In genomic region chr3:35273546-35273945, GRCm38 (mm10) we compare ENCODE assay signal across 15 mouse cellular contexts.
DNase-seq lines count a peak whose midpoint lies in the region; ATAC-seq and TF ChIP-seq lines count a peak whose summit lies in the region.
"Had no signal": no experiment of that assay in that cellular context is flagged by ENCODE, and none has a peak within 500 bp of the region (broad histone marks: within the 10 kb centered on the region; RNA-seq: fewer than 3 reads in every experiment).

No protein-coding gene starts in this region.

- H3K4me3 ChIP-seq in embryonic facial prominence, embryonic 14.5 days (ENCODE audit: low read depth, low read length), result no peak overlapping the region
- H3K4me3 ChIP-seq in embryonic facial prominence, embryonic 10.5 days, result no peak overlapping the region
- no peak overlapping the region for H3K4me3 ChIP-seq in hindbrain, embryonic 16.5 days (ENCODE audit: low read length)
- H3K4me3 ChIP-seq in hindbrain, embryonic 12.5 days, result no peak overlapping the region
- H3K4me3 ChIP-seq in midbrain, embryonic 11.5 days (ENCODE audit: low read depth, low read length), result no peak overlapping the region
- no peak overlapping the region for H3K4me3 ChIP-seq in midbrain, embryonic 10.5 days
- H3K4me3 ChIP-seq in embryonic fibroblast, embryonic 13.5 days (ENCODE audit: insufficient read depth, low read length), result no peak overlapping the region
- H3K4me3 ChIP-seq: heart, embryonic 10.5 days; liver, embryonic 15.5 days; myocyte had no signal

- no peak overlapping the region for H3K27ac ChIP-seq in embryonic facial prominence, embryonic 14.5 days (replicated peaks; ENCODE audit: low read depth, low read length)
- no peak overlapping the region for H3K27ac ChIP-seq in embryonic facial prominence, embryonic 10.5 days (replicated peaks)
- peak overlapping the region; percentile 37 for H3K27ac ChIP-seq in hindbrain, embryonic 16.5 days (ENCODE audit: low read depth, low read length)
- no peak overlapping the region for H3K27ac ChIP-seq in hindbrain, embryonic 12.5 days
- H3K27ac ChIP-seq in midbrain, embryonic 11.5 days (ENCODE audit: low read depth, low read length), result no peak overlapping the region
- no peak overlapping the region for H3K27ac ChIP-seq in midbrain, embryonic 10.5 days (replicated peaks)
- H3K27ac ChIP-seq in embryonic fibroblast, embryonic 13.5 days (ENCODE audit: insufficient read depth, low read length), result peak overlapping the region; percentile 44; the same call in 1 of the 2 replicates
- H3K27ac ChIP-seq: heart, embryonic 10.5 days; liver, embryonic 15.5 days had no signal

- DNase-seq in embryonic facial prominence, embryonic 14.5 days (ENCODE audit: low spot score), result peak; percentile 26
- no peak for DNase-seq in embryonic facial prominence, embryonic 10.5 days (ENCODE audit: low spot score)
- peak; percentile 41 for DNase-seq in midbrain, embryonic 11.5 days (ENCODE audit: low spot score, missing footprints)
- no peak for DNase-seq in midbrain, embryonic 10.5 days (ENCODE audit: low spot score)
- DNase-seq: adrenal gland, postnatal 25 days; lung, postnatal 36 days; spleen, adult 18-20 months; thymus, adult 18-20 months had no signal

- ATAC-seq in embryonic facial prominence, embryonic 14.5 days (ENCODE audit: low read depth), result no peak
- ATAC-seq in hindbrain, embryonic 16.5 days, result peak; percentile 69; the same call in 1 of the 2 replicates
- no peak for ATAC-seq in hindbrain, embryonic 12.5 days (ENCODE audit: low FRiP score)
- ATAC-seq in midbrain, embryonic 11.5 days (ENCODE audit: low FRiP score), result no peak
- no peak for ATAC-seq in erythroblast, adult 5-6 weeks (replicated peaks; ENCODE audit: low FRiP score, poor library complexity, severe bottlenecking)

- no peak for TF ChIP-seq CTCF in embryonic fibroblast, embryonic 13.5 days (IDR thresholded peaks at IDR 0.05; ENCODE audit: borderline replicate concordance, insufficient read depth, low read length)

- H3K27me3 ChIP-seq in embryonic facial prominence, embryonic 14.5 days (replicated peaks; ENCODE audit: control insufficient read depth, insufficient read depth, low read length), result no peaks in the 10 kb centered on the region
- no peaks in the 10 kb centered on the region for H3K27me3 ChIP-seq in embryonic facial prominence, embryonic 10.5 days (replicated peaks; ENCODE audit: low read depth, poor library complexity, severe bottlenecking)
- H3K27me3 ChIP-seq in hindbrain, embryonic 16.5 days (replicated peaks; ENCODE audit: control insufficient read depth, insufficient read depth, low read length), result no peaks in the 10 kb centered on the region
- H3K27me3 ChIP-seq in hindbrain, embryonic 12.5 days, result no peaks in the 10 kb centered on the region
- no peaks in the 10 kb centered on the region for H3K27me3 ChIP-seq in midbrain, embryonic 11.5 days (ENCODE audit: control insufficient read depth, insufficient read depth, low read length)
- H3K27me3 ChIP-seq in midbrain, embryonic 10.5 days (ENCODE audit: low read depth, poor library complexity, severe bottlenecking), result no peaks in the 10 kb centered on the region
- H3K27me3 ChIP-seq: liver, embryonic 15.5 days had no signal

- H3K9me3 ChIP-seq in embryonic facial prominence, embryonic 14.5 days (ENCODE audit: control insufficient read depth, low read length), result no peaks in the 10 kb centered on the region
- H3K9me3 ChIP-seq in embryonic facial prominence, embryonic 10.5 days, result no peaks in the 10 kb centered on the region
- H3K9me3 ChIP-seq in hindbrain, embryonic 16.5 days (ENCODE audit: control insufficient read depth, low read length), result no peaks in the 10 kb centered on the region; the same call in 1 of the 2 replicates
- no peaks in the 10 kb centered on the region for H3K9me3 ChIP-seq in hindbrain, embryonic 12.5 days (replicated peaks)
- H3K9me3 ChIP-seq in midbrain, embryonic 11.5 days (ENCODE audit: control insufficient read depth, low read length), result no peaks in the 10 kb centered on the region
- no peaks in the 10 kb centered on the region for H3K9me3 ChIP-seq in midbrain, embryonic 10.5 days (replicated peaks)
- H3K9me3 ChIP-seq: heart, embryonic 10.5 days; liver, embryonic 15.5 days had no signal

- no peak overlapping the region for H3K9ac ChIP-seq in embryonic facial prominence, embryonic 14.5 days (ENCODE audit: low read depth, low read length)
- no peak overlapping the region for H3K9ac ChIP-seq in hindbrain, embryonic 16.5 days (ENCODE audit: low read depth, low read length)
- no peak overlapping the region for H3K9ac ChIP-seq in hindbrain, embryonic 12.5 days
- H3K9ac ChIP-seq in midbrain, embryonic 11.5 days (ENCODE audit: low read length), result no peak overlapping the region
- H3K9ac ChIP-seq: liver, embryonic 15.5 days had no signal

- no peaks in the 10 kb centered on the region for H3K36me3 ChIP-seq in embryonic facial prominence, embryonic 14.5 days (ENCODE audit: control insufficient read depth, insufficient read depth, low read length)
- no peaks in the 10 kb centered on the region for H3K36me3 ChIP-seq in embryonic facial prominence, embryonic 10.5 days (replicated peaks)
- H3K36me3 ChIP-seq in hindbrain, embryonic 16.5 days (ENCODE audit: control insufficient read depth, insufficient read depth, low read length), result no peaks in the 10 kb centered on the region
- no peaks in the 10 kb centered on the region for H3K36me3 ChIP-seq in hindbrain, embryonic 12.5 days
- H3K36me3 ChIP-seq in midbrain, embryonic 11.5 days (ENCODE audit: control insufficient read depth, insufficient read depth, low read length), result no peaks in the 10 kb centered on the region
- H3K36me3 ChIP-seq in midbrain, embryonic 10.5 days, result no peaks in the 10 kb centered on the region
- H3K36me3 ChIP-seq: heart, embryonic 10.5 days; liver, embryonic 15.5 days had no signal

- no peak overlapping the region for H3K4me2 ChIP-seq in embryonic facial prominence, embryonic 14.5 days (ENCODE audit: low read depth, low read length)
- no peak overlapping the region for H3K4me2 ChIP-seq in hindbrain, embryonic 16.5 days (ENCODE audit: low read length)
- no peak overlapping the region for H3K4me2 ChIP-seq in hindbrain, embryonic 12.5 days (replicated peaks)
- no peak overlapping the region for H3K4me2 ChIP-seq in midbrain, embryonic 11.5 days
- H3K4me2 ChIP-seq: liver, embryonic 15.5 days had no signal

- 31% methylated on average over 5 of the region's 5 CpGs for WGBS in embryonic facial prominence, embryonic 14.5 days
- WGBS in embryonic facial prominence, embryonic 10.5 days, result 37% methylated on average over 5 of the region's 5 CpGs
- 59% methylated on average over 5 of the region's 5 CpGs for WGBS in hindbrain, embryonic 16.5 days
- WGBS in hindbrain, embryonic 12.5 days, result 58% methylated on average over 5 of the region's 5 CpGs
- 69% methylated on average over 5 of the region's 5 CpGs for WGBS in midbrain, embryonic 11.5 days
- 72% methylated on average over 5 of the region's 5 CpGs for WGBS in midbrain, embryonic 10.5 days

- TF ChIP-seq POLR2A in embryonic fibroblast, embryonic 13.5 days (IDR thresholded peaks at IDR 0.05; ENCODE audit: low read depth, low read length), result no peak

- H3K4me1 ChIP-seq in embryonic facial prominence, embryonic 14.5 days (ENCODE audit: control insufficient read depth, insufficient read depth, low read length), result peaks cover 4% of the 10 kb centered on the region; the same call in 1 of the 2 replicates
- H3K4me1 ChIP-seq in embryonic facial prominence, embryonic 10.5 days, result peaks cover 13% of the 10 kb centered on the region
- no peaks in the 10 kb centered on the region for H3K4me1 ChIP-seq in hindbrain, embryonic 16.5 days (ENCODE audit: control insufficient read depth, insufficient read depth, low read depth, low read length)
- H3K4me1 ChIP-seq in hindbrain, embryonic 12.5 days, result peaks cover 9% of the 10 kb centered on the region; the same call in 1 of the 2 replicates
- H3K4me1 ChIP-seq in midbrain, embryonic 11.5 days (ENCODE audit: control insufficient read depth, insufficient read depth, low read length), result peaks cover 8% of the 10 kb centered on the region; the same call in 1 of the 2 replicates
- H3K4me1 ChIP-seq in midbrain, embryonic 10.5 days, result peaks cover 17% of the 10 kb centered on the region
- H3K4me1 ChIP-seq in embryonic fibroblast, embryonic 13.5 days (ENCODE audit: control insufficient read depth, insufficient read depth, low read length), result peaks cover 5% of the 10 kb centered on the region; the same call in 1 of the 2 replicates
- H3K4me1 ChIP-seq: liver, embryonic 15.5 days had no signal

Comparison
In these comparisons a context has a peak if more than half of its experiments do, and no peak if none do; other contexts are left out.
1. DNase-seq: peak in embryonic facial prominence, embryonic 14.5 days (single experiment) and midbrain, embryonic 11.5 days (single experiment); none in embryonic facial prominence, embryonic 10.5 days (single experiment) and midbrain, embryonic 10.5 days (single experiment).
2. H3K27ac ChIP-seq: peak in hindbrain, embryonic 16.5 days (single experiment) and embryonic fibroblast, embryonic 13.5 days (single experiment); none in embryonic facial prominence, embryonic 14.5 days (single experiment), embryonic facial prominence, embryonic 10.5 days (single experiment), hindbrain, embryonic 12.5 days (single experiment), midbrain, embryonic 11.5 days (single experiment) and midbrain, embryonic 10.5 days (single experiment).